Mouse (Mus musculus) lung, postnatal 14 days (tissue): Measurements from ENCODE around the gene Pigl.
A peak's percentile ranks its signal among the peaks of the same experiment; 100 is the strongest.

Experiments used
- DNase-seq: peaks from one replicate; pipeline ENCODE4 v3.0.0; 2021

Pigl gene

GRCm38 (mm10) chr11:62560463-62561016, 102.3 kb downstream of the Pigl start:
- DNase-seq, result peak; percentile 15

GRCm38 (mm10) chr11:62563590-62563989, 105.3 kb downstream of the Pigl start:
- DNase-seq, result no peak
